Mouse (Mus musculus) embryonic stem cell, embryonic (primary cell): ENCODE results near the gene Olfr1214.
"Not testable (repeated sequence)": the region's sequence is repeated elsewhere in the genome, so short reads cannot be mapped to it uniquely, and the experiment has no call there.

Experiments used
- CTCF ChIA-PET, 4 experiments: fragments of 300-600 bp in 2 of 4; fragments of 350-600 bp in 2 of 4; sonication (Branson Sonifier 250); formaldehyde crosslinking; loops; one replicate each; lab custom pipeline; 2022; ENCODE audit warnings: inconsistent platforms in 2 of 4; lab: Charles Lee
- POLR2A ChIA-PET, 4 experiments: fragments of 300-600 bp in 2 of 4; fragments of 350-600 bp in 2 of 4; sonication (Branson Sonifier 250); formaldehyde crosslinking; loops; one replicate each; lab custom pipeline; 2022; ENCODE audit warnings: antibody characterized with exemption in 4 of 4, inconsistent platforms in 1 of 4; lab: Charles Lee

Gene Olfr1214

DNA sequence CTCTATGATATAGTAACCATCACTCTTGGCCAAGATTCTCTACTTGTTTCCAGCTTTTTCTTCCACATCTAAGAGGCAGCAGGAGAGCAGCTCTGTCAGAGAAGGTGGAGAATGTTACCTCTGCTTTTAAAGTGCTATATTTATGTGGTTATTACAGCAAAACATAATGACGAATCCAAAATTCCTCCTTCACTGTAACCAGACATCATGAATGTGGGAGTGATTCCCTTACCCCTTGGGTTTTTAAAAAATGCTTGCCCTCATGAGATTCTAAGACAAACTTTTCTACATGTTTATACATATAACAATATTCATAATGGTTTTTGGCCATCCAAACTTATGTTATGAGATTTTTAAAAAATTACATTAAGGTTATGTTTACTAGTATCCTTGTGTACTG lies at the start of gene Olfr1214:
Gene Olfr1214, minus strand, starts transcription at position 101 of the 400 bp plus-strand sequence.
- ChIA-PET POLR2A (no interaction called here), CTCF (no interaction called here)

DNA sequence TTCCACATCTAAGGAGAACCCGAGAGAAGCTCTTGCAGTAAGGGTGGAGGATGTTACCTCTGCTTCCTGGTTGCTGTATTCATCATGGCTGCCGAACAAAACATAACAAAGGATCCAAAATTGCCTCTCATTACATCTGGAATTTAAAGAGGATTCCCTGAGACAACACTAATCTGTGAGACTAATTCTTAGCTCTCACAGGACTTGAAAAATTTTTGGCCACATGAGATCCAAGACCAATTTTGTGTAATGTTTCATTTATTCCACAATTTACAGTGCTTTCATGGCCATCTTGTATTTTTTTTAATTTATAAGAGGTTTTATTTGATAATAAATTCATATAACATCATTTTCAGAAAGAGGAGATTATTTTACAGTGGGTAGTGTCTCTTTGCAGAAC lies 39.5 kb upstream of the Olfr1214 start, which contains the start of gene Olfr1217:
Gene Olfr1217, minus strand, starts transcription at position 101 of the 400 bp plus-strand sequence.
- ChIA-PET CTCF (no interaction called here), POLR2A (no interaction called here)

DNA sequence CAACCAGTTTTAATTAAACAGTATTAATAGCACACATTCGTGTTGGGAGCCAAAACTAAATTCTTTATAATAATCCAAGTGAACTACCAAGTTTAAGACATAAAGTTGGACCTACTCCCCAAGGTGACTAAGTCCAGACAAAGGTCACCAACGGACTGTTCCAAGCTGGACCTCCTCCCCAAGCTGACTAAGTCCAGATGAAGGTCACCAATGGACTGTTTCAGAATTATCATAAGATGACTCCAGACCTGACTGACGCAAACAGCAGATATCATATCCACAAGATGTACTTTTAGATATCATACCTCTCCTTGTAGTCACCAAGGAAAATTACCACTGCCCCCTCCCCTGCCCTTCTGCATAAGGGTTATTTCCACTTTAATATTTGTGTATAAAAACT lies 29.0 kb upstream of the Olfr1214 start:
- CTCF ChIA-PET, POLR2A ChIA-PET: not testable (repeated sequence)

DNA sequence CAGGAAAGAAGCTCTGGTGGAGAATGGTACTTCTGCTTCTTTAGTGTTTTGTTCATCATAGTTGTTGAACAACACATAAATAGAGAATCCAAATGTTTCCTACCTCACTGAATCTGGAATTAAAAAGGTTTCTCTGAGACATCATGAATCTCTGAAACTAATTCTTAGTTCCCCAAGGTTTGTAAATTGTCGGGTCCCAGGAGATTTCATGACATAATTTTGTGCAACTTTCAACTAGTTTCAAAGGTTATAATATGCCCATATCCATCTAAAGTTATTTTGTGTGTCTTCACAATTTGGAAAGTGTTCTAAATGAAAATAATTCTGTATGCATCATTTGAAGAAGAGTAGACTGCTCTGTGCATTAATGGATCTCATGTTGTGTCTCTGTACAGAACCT lies 25.8 kb upstream of the Olfr1214 start, which contains the start of gene Olfr1216:
Gene Olfr1216, minus strand, starts transcription at position 101 of the 400 bp plus-strand sequence.
- ChIA-PET CTCF (no interaction called here), POLR2A (no interaction called here)

DNA sequence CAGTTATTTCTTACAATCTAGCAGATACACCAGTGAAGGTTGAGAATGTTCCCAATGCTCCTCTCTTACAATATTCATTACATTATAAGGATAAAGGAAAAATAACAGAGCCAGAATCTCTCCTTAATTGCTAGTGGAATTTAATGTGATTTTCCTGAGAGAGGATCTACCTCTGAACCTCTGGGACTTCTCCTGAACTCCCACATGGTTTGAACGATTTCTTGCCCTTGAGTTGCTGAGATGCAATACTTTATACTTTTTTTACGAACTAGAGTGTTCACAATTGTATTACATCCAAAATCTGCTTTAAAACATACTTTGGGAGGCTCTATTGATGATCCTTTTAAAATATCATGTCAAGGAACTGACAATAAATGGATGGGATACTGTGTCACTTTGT lies 14.4 kb upstream of the Olfr1214 start, which contains the start of gene Olfr1215:
Gene Olfr1215, minus strand, starts transcription at position 101 of the 400 bp plus-strand sequence.
- ChIA-PET POLR2A (no interaction called here), CTCF (no interaction called here)

DNA sequence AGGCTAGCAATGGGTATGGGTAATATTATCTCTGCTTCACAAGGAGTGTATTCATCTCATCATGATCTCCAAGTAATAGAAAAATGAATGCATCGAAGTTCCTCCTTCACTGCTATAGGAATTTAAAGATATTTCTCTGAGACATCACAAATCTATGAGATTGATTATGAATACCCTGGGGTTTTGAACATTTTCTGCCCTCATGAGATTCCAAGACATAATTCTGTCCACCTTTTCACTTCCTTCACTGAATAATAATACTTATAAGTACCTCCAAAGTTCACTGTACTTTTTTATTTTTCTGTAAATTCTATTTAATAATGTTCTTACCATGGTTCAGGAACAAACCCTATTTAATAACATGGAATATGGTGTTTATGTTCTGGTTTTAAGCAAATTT lies 12.3 kb downstream of the Olfr1214 start, which contains the start of gene Gm13762:
Gene Gm13762, minus strand, starts transcription at position 101 of the 400 bp plus-strand sequence.
- POLR2A ChIA-PET, result no interaction called here
- CTCF ChIA-PET, result no interaction called here

DNA sequence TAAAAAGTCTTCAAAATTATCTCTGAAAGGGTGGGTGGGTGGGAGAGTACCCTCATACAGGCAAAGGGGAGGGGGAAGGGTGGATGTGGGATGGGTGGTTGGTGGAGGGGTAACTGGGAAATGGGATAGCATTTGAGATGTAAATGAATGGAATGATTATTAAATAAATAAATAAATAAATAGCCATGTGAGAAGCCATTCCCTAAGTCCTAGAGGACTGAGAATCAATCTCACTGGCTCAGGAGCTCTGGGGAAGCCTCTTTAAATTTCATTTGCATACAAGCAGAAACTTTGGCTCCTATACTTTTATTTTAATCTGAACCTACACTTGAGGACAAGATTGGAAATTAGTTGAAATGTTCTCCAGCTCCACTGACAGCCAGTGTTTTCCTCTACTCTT lies 38.8 kb downstream of the Olfr1214 start, which contains the start of gene Olfr1212:
Gene Olfr1212, plus strand, starts transcription at position 301 of the 400 bp plus-strand sequence.
- ChIA-PET CTCF (no interaction called here), POLR2A (no interaction called here)

DNA sequence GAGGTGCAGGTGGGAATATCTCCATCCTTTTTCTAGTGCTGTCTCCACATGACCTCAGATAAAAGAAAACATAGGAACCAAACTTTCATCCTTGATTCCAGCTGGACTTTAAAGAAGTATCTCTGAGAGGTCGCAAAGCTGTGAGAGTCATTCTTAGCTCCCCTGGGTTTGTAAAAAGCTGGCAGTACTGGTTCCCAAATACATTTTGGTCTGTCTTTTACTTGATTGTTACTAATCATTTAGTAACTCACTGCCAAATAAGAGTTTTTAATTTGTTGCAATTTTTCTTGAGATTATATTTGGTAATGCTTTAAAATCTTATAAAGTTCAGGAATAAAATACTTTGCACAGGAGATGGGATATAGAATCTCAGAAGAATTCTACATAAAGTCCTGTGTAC lies 54.4 kb downstream of the Olfr1214 start, which contains the start of gene Olfr1211:
Gene Olfr1211, minus strand, starts transcription at position 101 of the 400 bp plus-strand sequence.
- ChIA-PET POLR2A (no interaction called here), CTCF (no interaction called here)
